Mouse (Mus musculus) E14TG2a.4 (cell line): ENCODE measurements around the gene Mpzl2.

ENCODE experiments used
- CTCF ChIP-seq: conservative IDR thresholded peaks from 2 replicates; pipeline ENCODE4 v1.5.1; 2014; ENCODE audit warnings: low read length
- NANOG ChIP-seq: IDR thresholded peaks from 2 replicates; pipeline ENCODE4 v1.6.1; 2014; ENCODE audit warnings: borderline replicate concordance, low read length, mixed read lengths
- POU5F1 ChIP-seq: IDR thresholded peaks from 2 replicates; pipeline ENCODE4 v1.6.1; 2014; ENCODE audit warnings: low read length, borderline replicate concordance

DNA sequence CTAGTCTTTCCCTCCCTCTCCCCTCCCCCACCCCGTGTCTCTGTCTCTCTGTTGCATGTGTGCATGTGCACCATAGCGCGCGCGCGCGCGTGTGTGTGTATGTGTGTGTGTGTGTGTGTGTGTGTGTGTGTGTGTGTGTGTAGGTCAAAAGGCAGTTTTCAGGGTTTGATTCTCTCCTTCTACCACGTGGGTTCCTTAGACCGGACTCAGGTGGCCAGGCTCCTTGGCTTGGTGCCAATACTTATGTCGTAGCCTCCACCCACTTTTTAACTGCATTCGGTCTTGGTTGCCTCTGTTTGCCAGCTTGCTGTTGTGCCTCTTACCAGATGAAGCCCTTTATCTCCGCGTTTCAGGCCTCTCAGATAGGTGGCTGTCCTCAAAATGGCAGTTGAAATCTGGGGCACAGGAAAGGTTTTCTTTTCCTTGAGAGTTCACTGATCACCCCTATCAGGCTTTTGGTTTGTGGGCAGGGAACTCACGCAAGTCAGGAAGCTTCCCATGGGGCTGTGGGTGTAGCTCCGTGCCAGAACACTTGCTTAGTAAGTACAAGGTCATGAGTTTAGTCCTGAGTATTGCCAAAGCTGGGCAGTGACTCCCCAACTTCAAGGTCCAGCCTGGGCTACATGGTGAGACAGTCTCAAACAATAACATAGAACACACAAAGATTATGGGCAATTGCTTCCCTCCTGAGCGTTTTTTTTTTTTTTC lies 1.7 kb downstream of the Mpzl2 start:
- no peak for TF ChIP-seq CTCF
- no peak for TF ChIP-seq NANOG
- no peak for TF ChIP-seq POU5F1
